ENCODE assay signal across 12 mouse cellular contexts in genomic region chr11:118669820-118670219, GRCm38 (mm10).
A peak's percentile ranks its signal among the peaks of the same experiment; 100 is the strongest.
DNase-seq lines count a peak whose midpoint lies in the region; TF ChIP-seq lines count a peak whose summit lies in the region.
"Had no signal": no experiment of that assay in that cellular context is flagged by ENCODE, and none has a peak within 500 bp of the region (broad histone marks: within the 10 kb centered on the region; RNA-seq: fewer than 3 reads in every experiment).

No protein-coding gene starts in this region.

- H3K27ac ChIP-seq in heart, embryonic 10.5 days: no peak overlapping the region
- no peak overlapping the region for H3K27ac ChIP-seq in thymus, adult 2 months (ENCODE audit: control insufficient read depth, insufficient read depth, low read length)

- no peak overlapping the region for H3K4me3 ChIP-seq in heart, embryonic 10.5 days
- no peak overlapping the region for H3K4me3 ChIP-seq in thymus, adult 2 months (ENCODE audit: control insufficient read depth, insufficient read depth, low read length)
- H3K4me3 ChIP-seq: myocyte had no signal

- peaks cover 11% of the 10 kb centered on the region; the same call in 1 of the 2 replicates for H3K27me3 ChIP-seq in heart, embryonic 10.5 days (ENCODE audit: insufficient read depth, poor library complexity, severe bottlenecking)
- no peaks in the 10 kb centered on the region for H3K27me3 ChIP-seq in thymus, adult 2 months (ENCODE audit: control insufficient read depth, insufficient read depth, low read length)

- peak; percentile 96 for DNase-seq in heart, adult 11 months
- DNase-seq in heart, embryonic 10.5 days (ENCODE audit: low spot score): no peak
- DNase-seq in 3134 (ENCODE audit: extremely low read depth, insufficient read length, low spot score): peak; percentile 65
- DNase-seq in cerebellum, adult 11 months: peak; percentile 71
- peak; percentile 51 for DNase-seq in gastrocnemius, postnatal 14 days
- DNase-seq in lung, postnatal 36 days: no peak
- no peak for DNase-seq in layer of hippocampus, adult 9-11 months
- DNase-seq in thymus, adult 2 months: no peak
- DNase-seq: kidney, postnatal 14 days; lung, embryonic 14.5 days; right cerebral cortex, postnatal 14 days had no signal

- no peak for TF ChIP-seq CTCF in thymus, adult 2 months (IDR thresholded peaks at IDR 0.05; ENCODE audit: borderline replicate concordance, control insufficient read depth, extremely low read depth, insufficient read depth, low read length, poor library complexity)

- no peaks in the 10 kb centered on the region for H3K36me3 ChIP-seq in heart, embryonic 10.5 days
- H3K36me3 ChIP-seq in thymus, adult 2 months (ENCODE audit: control insufficient read depth, insufficient read depth, low read length): no peaks in the 10 kb centered on the region

- TF ChIP-seq POLR2A in thymus, adult 2 months (IDR thresholded peaks at IDR 0.05; ENCODE audit: control insufficient read depth, extremely low read depth, insufficient read depth, low read length, poor library complexity): no peak

- WGBS in heart, embryonic 10.5 days: 70% methylated on average over 5 of the region's 5 CpGs
- 75% methylated on average over 5 of the region's 5 CpGs for WGBS in thymus, adult 2 months

- peaks cover 8% of the 10 kb centered on the region for H3K4me1 ChIP-seq in heart, embryonic 10.5 days
- H3K4me1 ChIP-seq in thymus, adult 2 months (replicated peaks; ENCODE audit: control insufficient read depth, insufficient read depth, low read length): no peaks in the 10 kb centered on the region

- no peaks in the 10 kb centered on the region for H3K9me3 ChIP-seq in heart, embryonic 10.5 days

- intact Hi-C loops in gastrocnemius, postnatal 14 days (cut with DNase I; ENCODE audit: low total_unique reads): no loop called here

Comparison
In these comparisons a context has a peak if more than half of its experiments do, and no peak if none do; other contexts are left out.
1. DNase-seq: peak in heart, adult 11 months (single experiment), 3134 (single experiment), cerebellum, adult 11 months (single experiment) and gastrocnemius, postnatal 14 days (single experiment); none in heart, embryonic 10.5 days (single experiment), lung, postnatal 36 days (single experiment), layer of hippocampus, adult 9-11 months (single experiment) and thymus, adult 2 months (single experiment).